Mouse (Mus musculus) c-Kit-negative CD71-positive TER-119-positive erythroid progenitor cells, embryonic 14.5 days (primary cell): ENCODE results near the gene Gm11020.
A peak's percentile ranks its signal among the peaks of the same experiment; 100 is the strongest.

Experiments
- DNase-seq: peaks from one replicate; pipeline ENCODE4 v3.0.0-alpha.2; 2013; ENCODE audit warnings: low read depth, low spot score

Gm11020 gene

GRCm38 (mm10) chr8:104342426-104342825 lies 21.1 kb downstream of the Gm11020 start:
- no peak for DNase-seq

DNA sequence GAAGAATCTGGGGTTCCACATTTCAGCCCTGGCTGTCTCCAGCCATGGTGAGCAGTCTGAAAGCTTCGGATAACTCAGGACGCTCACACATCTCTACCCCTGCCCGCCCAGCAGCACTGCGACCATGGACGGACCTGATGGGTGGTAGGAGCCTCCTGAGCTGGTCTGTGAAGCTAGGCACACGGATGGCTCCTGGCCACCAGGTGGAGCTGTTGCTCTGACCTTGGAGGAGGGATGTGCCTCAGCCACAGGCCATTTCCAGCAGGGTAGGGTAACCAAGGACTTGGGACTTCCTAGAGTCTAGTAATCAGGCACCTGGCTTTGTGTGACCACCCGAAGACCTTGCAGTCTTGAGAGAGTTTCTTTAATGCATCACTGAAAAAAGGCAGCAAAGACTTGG lies 22.6 kb downstream of the Gm11020 start:
- peak; percentile 40 for DNase-seq

DNA sequence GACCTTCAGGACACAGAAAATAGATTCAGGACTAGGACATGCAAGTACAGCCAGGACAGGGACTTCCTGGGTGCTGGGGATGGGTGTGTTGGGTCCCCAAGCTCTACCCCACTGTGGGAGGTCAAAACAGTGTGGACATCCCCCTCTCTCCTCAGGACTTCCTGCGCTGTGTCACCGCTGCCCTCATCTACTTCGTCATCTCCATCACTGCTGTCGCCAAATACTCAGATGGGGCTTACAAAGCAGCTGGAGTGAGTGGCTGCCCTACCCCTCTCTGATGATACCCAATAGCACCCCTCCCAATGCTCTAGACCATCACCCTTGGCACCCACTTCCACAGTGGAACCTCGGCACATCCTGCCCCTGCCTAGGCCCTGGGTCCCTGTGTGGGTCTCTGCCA lies 23.3 kb downstream of the Gm11020 start:
- DNase-seq, result no peak

DNA sequence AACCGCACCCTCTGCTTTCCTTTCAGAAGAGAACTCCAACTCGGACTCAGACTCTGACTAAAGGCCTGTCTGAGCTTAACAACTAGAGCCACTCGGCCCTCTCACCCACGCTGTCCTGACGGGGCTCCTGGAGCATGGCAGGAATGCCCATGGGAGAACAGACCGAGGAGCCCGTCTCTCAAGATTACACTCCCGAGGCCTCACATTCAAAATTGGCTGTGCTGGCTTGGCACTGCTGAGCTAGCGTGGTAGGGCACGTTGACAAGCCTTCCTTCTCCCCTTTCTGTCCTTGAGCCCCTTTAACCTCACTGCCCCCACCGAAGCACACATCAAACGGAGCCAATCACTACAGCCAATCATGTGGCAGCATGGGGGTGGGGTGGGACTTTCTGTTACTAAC lies 25.3 kb downstream of the Gm11020 start:
- DNase-seq, result no peak

DNA sequence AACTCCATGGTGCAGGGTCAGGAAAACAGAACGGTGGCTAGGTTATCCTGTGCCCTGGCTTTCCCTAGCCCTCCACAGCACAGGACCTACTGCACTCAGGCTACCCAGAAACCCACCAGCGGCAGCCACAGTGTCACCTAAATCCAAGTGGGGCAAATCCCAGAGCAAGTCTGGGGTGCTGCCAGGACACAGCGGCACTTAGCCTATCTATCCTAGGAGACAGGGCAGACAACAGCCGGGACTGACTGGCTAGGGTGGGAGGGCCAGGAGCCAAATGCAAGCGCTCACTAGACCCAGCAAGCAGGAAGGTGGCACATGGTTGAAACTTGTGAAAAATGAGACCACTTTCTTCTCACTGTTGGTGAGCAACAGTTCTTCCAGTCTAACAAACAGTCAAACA lies 27.6 kb downstream of the Gm11020 start:
- DNase-seq, result no peak

DNA sequence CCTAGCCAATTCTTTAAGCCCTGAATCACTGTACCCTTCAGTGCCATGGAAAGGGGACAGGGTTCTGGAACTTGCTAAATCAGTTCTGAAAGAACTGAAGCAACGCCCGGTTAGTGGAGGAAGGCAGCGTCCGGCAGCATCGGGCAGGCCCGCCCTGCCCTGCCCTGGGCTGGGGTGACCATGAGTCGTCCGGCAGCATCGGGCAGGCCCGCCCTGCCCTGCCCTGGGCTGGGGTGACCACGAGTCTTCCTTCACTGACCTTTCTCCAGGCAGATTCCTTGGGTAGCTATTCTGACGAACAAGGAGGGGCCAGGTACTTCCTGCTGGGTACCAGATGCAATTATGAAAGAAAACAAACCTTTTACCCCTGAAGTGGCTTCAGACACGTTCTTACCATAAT lies 28.7 kb downstream of the Gm11020 start:
- no peak for DNase-seq

DNA sequence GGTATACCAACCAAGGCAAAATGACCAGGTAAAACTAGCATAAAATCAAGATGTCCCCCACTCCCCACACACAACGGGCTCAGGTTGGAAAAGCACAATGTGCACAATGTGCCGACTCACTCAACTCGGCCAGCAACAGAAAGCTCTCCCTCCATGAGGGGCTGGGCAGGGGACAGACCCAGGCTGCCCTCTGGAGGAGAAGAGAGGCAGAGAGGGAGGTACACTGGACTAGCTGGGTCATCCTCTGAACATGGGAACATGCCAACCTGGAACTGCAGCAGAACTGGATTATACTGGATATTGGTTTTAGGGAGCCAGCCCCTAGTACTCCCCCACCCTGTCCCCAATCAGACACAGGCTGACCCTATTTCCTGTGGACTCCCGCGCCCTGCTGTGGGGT lies 31.8 kb downstream of the Gm11020 start:
- DNase-seq, result no peak

DNA sequence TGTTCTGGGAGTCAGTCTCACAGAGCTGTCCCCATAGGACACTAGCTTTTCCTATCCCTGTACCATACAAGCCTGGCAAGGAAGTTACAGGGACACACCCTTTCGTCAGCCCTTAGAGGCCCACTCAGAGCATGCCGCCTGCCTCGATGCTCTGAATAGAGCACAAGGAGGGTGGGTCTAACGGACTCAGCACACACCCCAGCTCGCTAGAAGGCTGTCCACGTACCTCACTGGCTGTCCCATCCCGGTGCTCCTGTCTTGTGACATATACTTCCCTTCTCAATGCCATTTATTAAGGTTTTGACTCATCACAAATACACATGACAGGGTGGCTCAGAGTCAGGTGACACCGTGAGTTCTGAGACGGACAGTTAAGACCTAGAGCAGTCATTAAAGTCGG lies 33.1 kb downstream of the Gm11020 start:
- DNase-seq, result no peak

GRCm38 (mm10) chr8:104358637-104359036 lies 37.3 kb downstream of the Gm11020 start:
- DNase-seq, result no peak

- DNase-seq, result no peak
These were observed 38.5 kb downstream of the Gm11020 start for GRCm38 (mm10) chr8:104359778-104360456.

GRCm38 (mm10) chr8:104365695-104366094 lies 44.3 kb downstream of the Gm11020 start:
- DNase-seq, result no peak

DNA sequence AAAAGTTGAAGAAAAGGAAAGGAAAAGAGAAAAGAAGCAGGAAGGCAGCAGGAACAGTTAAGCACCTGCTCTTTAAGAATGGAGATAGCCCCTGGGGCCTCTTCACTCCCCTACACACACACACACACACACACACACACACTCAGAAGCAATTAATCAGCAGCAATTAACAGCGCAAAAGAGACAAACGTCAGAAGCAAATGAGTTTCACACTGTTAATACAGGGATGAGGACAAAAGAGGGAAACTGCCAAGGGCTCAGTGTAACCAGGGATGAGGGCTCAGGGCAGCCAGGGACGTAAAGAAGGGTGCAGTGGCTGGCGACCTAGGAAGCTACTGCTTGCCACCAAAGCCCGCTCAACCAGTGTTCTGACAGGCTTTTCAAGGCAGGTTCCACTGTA lies 46.0 kb downstream of the Gm11020 start:
- DNase-seq, result no peak

DNA sequence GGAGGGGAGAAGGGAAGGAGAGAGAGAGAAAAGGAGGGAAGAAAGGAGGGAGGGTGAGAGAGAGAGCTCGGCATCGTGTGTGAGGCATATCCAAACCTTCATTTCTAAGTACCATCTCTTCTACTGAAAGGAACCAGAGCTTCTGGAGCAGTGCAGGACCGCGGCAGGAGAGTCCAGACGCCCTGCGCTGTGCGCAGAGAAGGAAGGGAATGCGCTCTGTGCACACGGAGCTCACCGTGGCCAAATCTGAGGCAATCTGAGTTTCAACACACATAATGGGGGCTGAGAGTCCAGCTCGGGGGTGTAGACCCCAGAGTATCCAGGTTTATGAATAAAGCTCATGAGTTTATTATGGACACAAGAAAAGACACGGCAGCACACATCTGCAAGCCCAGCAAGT lies 48.2 kb downstream of the Gm11020 start:
- DNase-seq, result no peak

GRCm38 (mm10) chr8:104370071-104370470 lies 48.7 kb downstream of the Gm11020 start:
- no peak for DNase-seq

- no peak for DNase-seq
These were observed 49.8 kb downstream of the Gm11020 start for GRCm38 (mm10) chr8:104371121-104371520.
